Mouse (Mus musculus): ENCODE results near the gene Dctd. TPM values are rescaled to one million over a fixed set of nuclear protein-coding genes. Genes with fewer than 3 reads are reported as not detected.

Dctd gene
- polyA plus RNA-seq, 1 experiment from 2014 or later: 13.4 TPM

- 1% methylated on average over 61 of the region's 61 CpGs for WGBS
- peak; percentile 92 for ATAC-seq (ENCODE audit: low FRiP score, low read depth)
- Histone ChIP-seq H3K4me2 (replicated peaks) (peak overlapping the region; percentile 82), H3K27me3 (replicated peaks) (no peaks in the 10 kb centered on the region), H3K9ac (peak overlapping the region; percentile 77), H3K36me3 (no peaks in the 10 kb centered on the region), H3K9me3 (no peaks in the 10 kb centered on the region), H3K4me1 (peaks cover 6% of the 10 kb centered on the region; the same call in 1 of the 2 replicates), H3K4me3 (peak overlapping the region; percentile 66), H3K27ac (no peak overlapping the region)
These were observed 11.2 kb downstream of the Dctd start for GRCm38 (mm10) chr8:48109856-48110780.

- Histone ChIP-seq H3K4me3 (no peak overlapping the region), H3K27me3 (replicated peaks) (no peaks in the 10 kb centered on the region), H3K9ac (no peak overlapping the region), H3K36me3 (peaks cover 3% of the 10 kb centered on the region; the same call in 1 of the 2 replicates), H3K4me2 (replicated peaks) (no peak overlapping the region), H3K4me1 (no peaks in the 10 kb centered on the region), H3K27ac (no peak overlapping the region), H3K9me3 (no peaks in the 10 kb centered on the region)
- 84% methylated on average over 6 of the region's 6 CpGs for WGBS
- no peak for ATAC-seq (ENCODE audit: low FRiP score, low read depth)
These were observed 15.7 kb downstream of the Dctd start for GRCm38 (mm10) chr8:48114591-48114990.

GRCm38 (mm10) chr8:48122991-48123390, 24.1 kb downstream of the Dctd start:
- no peaks in the 10 kb centered on the region for H3K9me3 ChIP-seq
- no peak overlapping the region for H3K27ac ChIP-seq
- H3K9ac ChIP-seq: no peak overlapping the region
- peaks cover 3% of the 10 kb centered on the region; the same call in 1 of the 2 replicates for H3K36me3 ChIP-seq
- H3K4me3 ChIP-seq: no peak overlapping the region
- no peak overlapping the region for H3K4me2 ChIP-seq (replicated peaks)
- WGBS: 91% methylated on average over 1 of the region's 1 CpGs
- H3K27me3 ChIP-seq (replicated peaks): no peaks in the 10 kb centered on the region
- H3K4me1 ChIP-seq: no peaks in the 10 kb centered on the region
- no peak for ATAC-seq (ENCODE audit: low FRiP score, low read depth)

GRCm38 (mm10) chr8:48124857-48125256, 26.0 kb downstream of the Dctd start:
- no peaks in the 10 kb centered on the region for H3K9me3 ChIP-seq
- no peaks in the 10 kb centered on the region for H3K27me3 ChIP-seq (replicated peaks)
- no peak overlapping the region for H3K9ac ChIP-seq
- ATAC-seq (ENCODE audit: low FRiP score, low read depth): no peak
- no peak overlapping the region for H3K27ac ChIP-seq
- WGBS: 83% methylated on average over 8 of the region's 8 CpGs
- no peak overlapping the region for H3K4me3 ChIP-seq
- H3K36me3 ChIP-seq: no peaks in the 10 kb centered on the region
- H3K4me1 ChIP-seq: no peaks in the 10 kb centered on the region
- H3K4me2 ChIP-seq (replicated peaks): no peak overlapping the region

- H3K9ac ChIP-seq: no peak overlapping the region
- no peak overlapping the region for H3K4me3 ChIP-seq
- no peak overlapping the region for H3K27ac ChIP-seq
- no peaks in the 10 kb centered on the region for H3K4me1 ChIP-seq
- ATAC-seq (ENCODE audit: low FRiP score, low read depth): no peak
- H3K36me3 ChIP-seq: no peaks in the 10 kb centered on the region
- WGBS: 90% methylated on average over 13 of the region's 13 CpGs
- H3K9me3 ChIP-seq: no peaks in the 10 kb centered on the region
- no peak overlapping the region for H3K4me2 ChIP-seq (replicated peaks)
- no peaks in the 10 kb centered on the region for H3K27me3 ChIP-seq (replicated peaks)
These were observed 28.1 kb downstream of the Dctd start for GRCm38 (mm10) chr8:48126954-48127353.

GRCm38 (mm10) chr8:48130266-48130665, 31.4 kb downstream of the Dctd start:
- ATAC-seq (ENCODE audit: low FRiP score, low read depth): no peak
- WGBS: 66% methylated on average over 8 of the region's 8 CpGs
- Histone ChIP-seq H3K9ac (no peak overlapping the region), H3K36me3 (0 out of 2 replicates have a peak, but pooled peaks cover 8% of the 10 kb centered on the region), H3K4me3 (no peak overlapping the region), H3K9me3 (no peaks in the 10 kb centered on the region), H3K4me1 (no peaks in the 10 kb centered on the region), H3K4me2 (replicated peaks) (no peak overlapping the region), H3K27ac (no peak overlapping the region), H3K27me3 (replicated peaks) (no peaks in the 10 kb centered on the region)

GRCm38 (mm10) chr8:48133321-48133720, 34.4 kb downstream of the Dctd start:
- Histone ChIP-seq H3K36me3 (0 out of 2 replicates have a peak, but pooled peaks cover 8% of the 10 kb centered on the region), H3K4me2 (replicated peaks) (no peak overlapping the region), H3K4me3 (no peak overlapping the region), H3K27me3 (replicated peaks) (no peaks in the 10 kb centered on the region), H3K9ac (no peak overlapping the region), H3K4me1 (no peaks in the 10 kb centered on the region), H3K27ac (no peak overlapping the region), H3K9me3 (no peaks in the 10 kb centered on the region)
- no peak for ATAC-seq (ENCODE audit: low FRiP score, low read depth)
- 87% methylated on average over 5 of the region's 5 CpGs for WGBS

- Histone ChIP-seq H3K9me3 (no peaks in the 10 kb centered on the region), H3K27ac (no peak overlapping the region), H3K4me2 (replicated peaks) (peak overlapping the region; percentile 24; the same call in 1 of the 2 replicates), H3K27me3 (replicated peaks) (no peaks in the 10 kb centered on the region), H3K4me3 (no peak overlapping the region), H3K4me1 (no peaks in the 10 kb centered on the region), H3K9ac (no peak overlapping the region), H3K36me3 (peaks cover 8% of the 10 kb centered on the region; the same call in 1 of the 2 replicates)
- ATAC-seq (ENCODE audit: low FRiP score, low read depth): peak; percentile 35; the same call in 1 of the 2 replicates
- 72% methylated on average over 30 of the region's 30 CpGs for WGBS
These were observed 38.1 kb downstream of the Dctd start for GRCm38 (mm10) chr8:48136804-48137650.

GRCm38 (mm10) chr8:48137651-48137937, 38.7 kb downstream of the Dctd start:
- no peak overlapping the region for H3K9ac ChIP-seq
- H3K27me3 ChIP-seq (replicated peaks): no peaks in the 10 kb centered on the region
- no peak overlapping the region for H3K27ac ChIP-seq
- no peak for ATAC-seq (ENCODE audit: low FRiP score, low read depth)
- H3K4me3 ChIP-seq: no peak overlapping the region
- H3K4me2 ChIP-seq (replicated peaks): peak overlapping the region; percentile 24; the same call in 1 of the 2 replicates
- no peaks in the 10 kb centered on the region for H3K9me3 ChIP-seq
- 62% methylated on average over 3 of the region's 3 CpGs for WGBS
- peaks cover 7% of the 10 kb centered on the region; the same call in 1 of the 2 replicates for H3K36me3 ChIP-seq
- no peaks in the 10 kb centered on the region for H3K4me1 ChIP-seq

GRCm38 (mm10) chr8:48141023-48141422, 42.1 kb downstream of the Dctd start:
- Histone ChIP-seq H3K27me3 (replicated peaks) (no peaks in the 10 kb centered on the region), H3K9ac (no peak overlapping the region), H3K4me2 (replicated peaks) (no peak overlapping the region), H3K27ac (no peak overlapping the region), H3K4me1 (no peaks in the 10 kb centered on the region), H3K9me3 (no peaks in the 10 kb centered on the region), H3K36me3 (no peaks in the 10 kb centered on the region; the same call in 1 of the 2 replicates), H3K4me3 (no peak overlapping the region)
- no peak for ATAC-seq (ENCODE audit: low FRiP score, low read depth)
- 75% methylated on average over 5 of the region's 5 CpGs for WGBS

GRCm38 (mm10) chr8:48145766-48146165, 46.9 kb downstream of the Dctd start:
- Histone ChIP-seq H3K9ac (no peak overlapping the region), H3K4me2 (replicated peaks) (no peak overlapping the region), H3K27ac (no peak overlapping the region), H3K27me3 (replicated peaks) (no peaks in the 10 kb centered on the region), H3K4me1 (no peaks in the 10 kb centered on the region), H3K36me3 (no peaks in the 10 kb centered on the region; the same call in 1 of the 2 replicates), H3K4me3 (no peak overlapping the region), H3K9me3 (peaks cover 8% of the 10 kb centered on the region; the same call in 1 of the 2 replicates)
- ATAC-seq (ENCODE audit: low FRiP score, low read depth): no peak
- 84% methylated on average over 5 of the region's 5 CpGs for WGBS

- no peaks in the 10 kb centered on the region for H3K36me3 ChIP-seq
- H3K4me1 ChIP-seq: no peaks in the 10 kb centered on the region
- no peak overlapping the region for H3K27ac ChIP-seq
- peaks cover 8% of the 10 kb centered on the region; the same call in 1 of the 2 replicates for H3K9me3 ChIP-seq
- no peak for ATAC-seq (ENCODE audit: low FRiP score, low read depth)
- H3K4me3 ChIP-seq: no peak overlapping the region
- WGBS: 92% methylated on average over 10 of the region's 10 CpGs
- no peak overlapping the region for H3K9ac ChIP-seq
- no peaks in the 10 kb centered on the region for H3K27me3 ChIP-seq (replicated peaks)
- no peak overlapping the region for H3K4me2 ChIP-seq (replicated peaks)
These were observed 47.6 kb downstream of the Dctd start for GRCm38 (mm10) chr8:48146449-48146848.

All from neural tube, embryonic 12.5 days (tissue).